Mouse (Mus musculus) kidney, postnatal 25 days (tissue): ENCODE measurements around the gene Smim13.
"Not testable (repeated sequence)": the region's sequence is repeated elsewhere in the genome, so short reads cannot be mapped to it uniquely, and the experiment has no call there.

Source experiments
- DNase-seq, 2 experiments: peaks; one replicate each; pipeline ENCODE4 v3.0.0; 2021; ENCODE audit warnings: mixed read lengths in 2 of 2

Smim13 gene

GRCm38 (mm10) chr13:41249538-41250317 is at the start of gene Smim13:
TSS of gene Smim13 (plus strand) at chr13:41249844.
- DNase-seq, result peak; percentile 93 to 98

GRCm38 (mm10) chr13:41200861-41201260 is 48.8 kb upstream of the Smim13 start:
- no peak for DNase-seq

GRCm38 (mm10) chr13:41203289-41203688 is 46.4 kb upstream of the Smim13 start:
- no peak for DNase-seq

- DNase-seq, result peak in 1 of 2 experiments; percentile 8
These were observed 46.0 kb upstream of the Smim13 start for GRCm38 (mm10) chr13:41203691-41204090.

GRCm38 (mm10) chr13:41205568-41205967 is 44.1 kb upstream of the Smim13 start:
- not testable (repeated sequence) for DNase-seq

DNA sequence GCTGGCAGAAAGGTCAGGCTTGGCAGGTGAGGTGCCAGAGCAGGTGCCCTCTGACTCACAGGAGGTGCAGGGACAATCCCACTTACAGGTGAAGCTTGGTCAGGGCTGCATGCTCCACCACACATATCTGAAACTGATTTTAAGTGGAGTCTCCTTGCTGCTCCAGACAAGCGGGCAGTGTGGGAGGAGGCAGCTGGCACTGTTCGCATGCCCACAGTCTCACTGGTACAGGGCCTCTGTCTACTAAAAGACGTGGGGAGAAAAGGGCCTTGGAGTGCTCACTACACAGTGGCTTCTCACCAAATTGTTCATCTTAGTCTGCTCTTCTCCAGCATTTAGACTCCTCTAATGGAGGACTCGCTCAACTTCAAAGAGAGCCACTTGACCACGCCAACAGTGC is 43.4 kb upstream of the Smim13 start:
- DNase-seq, result no peak

DNA sequence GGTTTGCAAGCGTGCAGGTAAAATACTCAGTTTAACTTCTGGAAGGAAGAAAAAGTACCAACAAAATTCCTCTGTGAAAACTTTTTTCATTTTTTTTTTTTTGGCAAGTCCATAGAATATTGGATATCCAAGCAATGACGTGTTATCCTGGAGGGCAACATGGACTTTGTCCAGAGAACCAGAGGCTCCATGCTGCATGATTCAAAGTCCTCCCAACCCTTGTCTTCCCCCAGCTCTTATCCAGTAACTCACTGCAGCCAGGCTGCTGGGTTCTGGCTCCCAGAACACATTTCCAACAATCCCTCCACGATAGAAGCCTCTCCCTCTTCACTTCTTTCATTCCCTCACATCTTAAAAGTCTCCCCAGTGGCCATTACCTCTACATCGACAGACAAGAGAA is 38.4 kb upstream of the Smim13 start:
- peak; percentile 25 to 52 for DNase-seq

- DNase-seq, result peak; percentile 29 to 38
These were observed 36.9 kb upstream of the Smim13 start for GRCm38 (mm10) chr13:41212558-41213322.

- DNase-seq, result no peak
These were observed 34.0 kb upstream of the Smim13 start for GRCm38 (mm10) chr13:41215669-41216068.

- no peak for DNase-seq
These were observed 33.4 kb upstream of the Smim13 start for GRCm38 (mm10) chr13:41216236-41216635.

- DNase-seq, result no peak
These were observed 30.6 kb upstream of the Smim13 start for GRCm38 (mm10) chr13:41219056-41219455.

DNA sequence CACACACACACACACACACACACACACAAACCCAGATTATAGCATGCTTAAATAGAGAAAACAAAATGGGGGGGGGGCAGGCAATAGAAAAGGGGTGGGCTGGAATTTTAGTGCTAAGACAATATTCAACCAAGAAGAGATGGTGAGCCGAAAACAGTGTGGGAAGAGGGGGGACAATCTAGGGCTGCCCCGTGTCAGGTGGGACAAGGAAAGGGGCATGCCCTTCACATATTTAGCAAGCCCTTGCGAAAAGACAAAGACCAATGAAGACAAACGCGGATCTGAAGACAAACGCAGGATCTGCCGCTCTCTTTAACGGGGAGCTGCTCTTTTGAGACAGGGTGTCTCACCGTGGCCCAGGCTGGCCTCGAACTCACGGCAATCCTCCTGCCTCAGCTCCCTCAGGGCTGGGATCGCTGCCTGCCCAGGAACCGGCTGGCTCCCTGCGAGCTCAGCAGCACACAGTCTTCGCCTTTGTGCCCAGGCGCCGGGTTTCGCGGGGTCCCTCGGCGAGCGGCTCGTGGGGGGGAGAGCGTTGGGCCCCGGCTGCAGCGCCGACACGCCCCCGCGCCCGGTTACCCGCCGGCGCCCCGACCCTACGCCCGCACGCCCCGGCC is 29.8 kb upstream of the Smim13 start:
- DNase-seq, result peak in 1 of 2 experiments; percentile 19

GRCm38 (mm10) chr13:41220304-41220834 is 29.3 kb upstream of the Smim13 start, which contains the start of gene Elovl2:
TSS of gene Elovl2 (minus strand) at chr13:41220405.
- DNase-seq, result peak; percentile 76 to 92

- no peak for DNase-seq
These were observed 23.1 kb upstream of the Smim13 start for GRCm38 (mm10) chr13:41226513-41226912.

DNA sequence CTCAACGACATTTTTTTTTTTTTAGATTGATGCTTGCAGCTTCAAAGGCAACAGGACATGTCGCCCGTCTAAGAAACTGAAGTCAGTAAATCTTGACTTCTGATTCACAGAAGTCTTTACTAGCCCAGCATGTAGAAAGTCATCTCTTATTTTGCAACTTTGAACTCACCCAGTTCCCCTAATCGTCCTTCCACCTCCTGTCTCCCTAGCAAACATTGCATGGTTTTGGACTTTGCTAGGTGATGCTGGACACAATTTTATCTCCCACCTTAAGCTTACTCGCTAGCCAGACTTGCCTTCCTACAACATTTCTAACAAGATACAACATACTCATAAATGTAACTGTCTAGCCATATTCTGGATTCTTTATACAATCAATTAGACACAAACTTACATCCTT is 21.6 kb upstream of the Smim13 start:
- DNase-seq, result no peak

GRCm38 (mm10) chr13:41230256-41230655 is 19.4 kb upstream of the Smim13 start:
- DNase-seq, result no peak

DNA sequence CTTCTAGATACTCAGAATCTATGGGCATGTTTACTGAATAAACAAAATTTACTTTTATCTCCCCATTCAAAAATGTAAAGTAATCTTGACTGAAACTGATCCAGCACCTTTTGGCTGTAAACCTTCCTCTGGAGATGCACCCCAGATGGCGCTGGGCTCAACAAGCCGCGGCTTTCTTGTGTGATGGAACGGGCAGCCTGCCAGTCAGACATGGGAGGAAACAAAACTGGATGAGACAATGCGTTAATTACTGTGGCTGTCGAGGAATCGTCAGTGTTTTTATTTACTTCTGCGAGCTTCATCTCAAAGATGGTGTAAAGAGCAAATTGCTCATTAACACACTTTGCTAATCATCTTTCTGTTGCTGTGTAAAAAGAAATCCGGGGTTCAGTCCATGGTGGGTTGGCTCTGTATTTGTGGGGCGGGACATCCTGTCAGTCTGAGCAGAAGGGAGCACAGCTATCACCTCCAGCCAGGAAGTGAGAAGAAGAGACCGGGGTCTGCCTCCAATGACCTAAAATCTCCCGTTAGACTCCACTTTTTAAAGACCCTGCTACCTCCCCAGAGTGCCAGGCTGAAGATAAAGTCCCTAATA is 18.2 kb upstream of the Smim13 start:
- DNase-seq, result peak in 1 of 2 experiments; percentile 50

- peak; percentile 90 to 93 for DNase-seq
These were observed 17.4 kb upstream of the Smim13 start for GRCm38 (mm10) chr13:41232209-41232608.

GRCm38 (mm10) chr13:41233241-41233640 is 16.4 kb upstream of the Smim13 start:
- no peak for DNase-seq

- no peak for DNase-seq
These were observed 14.5 kb upstream of the Smim13 start for GRCm38 (mm10) chr13:41235181-41235580.

DNA sequence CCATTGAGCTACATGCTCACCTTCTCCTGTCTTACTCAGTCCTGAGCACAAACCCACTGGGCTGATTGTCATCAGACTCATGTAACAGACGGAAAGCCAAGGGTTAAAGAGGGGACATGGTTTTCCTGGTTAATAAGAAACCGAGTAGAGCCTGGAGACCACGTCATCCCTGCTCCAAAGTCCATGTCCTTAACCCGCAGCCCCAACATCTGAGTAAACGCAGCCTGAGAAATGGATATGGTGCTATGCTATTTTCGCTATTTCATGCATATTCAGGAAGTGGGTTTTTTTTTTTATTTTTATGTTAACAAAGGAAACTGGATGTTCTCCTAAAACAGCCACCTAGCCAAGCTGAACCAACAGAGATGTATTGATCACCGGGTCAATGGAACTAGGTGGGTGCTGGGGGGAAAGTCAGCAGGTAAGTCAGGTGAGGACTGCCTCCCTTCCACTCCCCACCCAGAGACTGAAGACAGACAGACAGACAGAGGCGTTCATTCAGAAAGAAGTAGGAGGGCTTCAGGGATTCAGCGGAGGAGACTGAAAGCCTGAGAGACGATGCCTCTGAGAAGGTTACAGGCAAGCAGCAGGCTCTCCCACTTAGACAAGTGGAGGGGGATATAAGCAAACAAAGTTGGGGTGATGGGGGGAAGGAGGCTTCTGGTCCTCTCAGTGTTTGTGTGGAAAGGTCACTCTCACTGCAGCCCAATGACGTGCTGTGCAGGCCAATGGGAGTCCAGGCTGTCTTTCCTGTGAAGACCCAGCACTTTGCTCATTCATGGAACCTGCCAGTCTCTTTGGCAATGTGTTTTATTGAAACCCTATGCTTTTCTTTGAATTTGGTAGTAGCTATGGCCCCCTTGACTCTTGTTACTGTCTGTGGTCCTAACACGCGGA is 13.6 kb upstream of the Smim13 start:
- DNase-seq, result peak; percentile 64 to 79
